Mouse (Mus musculus): ENCODE measurements around the gene Cfap43.

Cfap43 gene

DNA sequence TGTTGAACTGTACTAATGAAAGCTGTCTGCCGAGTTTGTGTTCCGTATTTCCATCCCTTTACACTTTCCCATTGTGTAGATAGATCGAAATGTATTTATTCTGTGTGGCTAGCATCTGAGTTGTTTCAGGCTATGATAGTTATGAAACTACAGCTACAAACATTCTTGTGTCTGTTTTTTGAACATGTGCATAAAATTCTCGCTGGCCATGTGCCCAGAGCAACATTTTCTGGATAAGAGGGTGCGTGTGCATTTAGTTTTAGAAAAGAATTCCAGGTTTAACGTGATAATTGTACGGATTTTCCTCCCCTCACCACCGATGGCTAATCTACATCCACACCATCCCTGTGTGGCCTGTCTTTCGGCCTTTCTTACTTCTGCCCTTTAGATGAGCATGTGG is 205.6 kb downstream of the Cfap43 start:
- in situ Hi-C loops (cut with MboI, MseI): no loop called here

DNA sequence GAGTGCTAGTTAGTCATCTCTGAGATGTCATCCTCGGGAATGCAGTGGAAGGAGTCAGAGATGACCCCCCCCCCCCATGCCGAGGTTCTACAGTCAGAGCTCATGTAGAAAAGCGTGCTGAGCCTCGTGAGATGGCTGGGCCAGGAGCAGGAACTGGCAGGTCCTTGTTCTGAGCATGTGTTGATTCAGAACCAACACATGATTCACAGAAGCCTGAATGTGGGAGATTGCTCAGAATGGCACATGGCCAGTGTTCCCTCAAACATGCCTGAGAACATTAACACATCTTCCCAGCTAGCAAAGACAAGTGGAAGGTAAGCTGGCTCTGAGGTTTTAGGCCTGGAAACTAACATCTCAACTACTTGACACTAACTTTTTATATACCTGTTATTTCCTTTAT is 208.7 kb downstream of the Cfap43 start:
- in situ Hi-C loops (cut with MboI, MseI): no loop called here

DNA sequence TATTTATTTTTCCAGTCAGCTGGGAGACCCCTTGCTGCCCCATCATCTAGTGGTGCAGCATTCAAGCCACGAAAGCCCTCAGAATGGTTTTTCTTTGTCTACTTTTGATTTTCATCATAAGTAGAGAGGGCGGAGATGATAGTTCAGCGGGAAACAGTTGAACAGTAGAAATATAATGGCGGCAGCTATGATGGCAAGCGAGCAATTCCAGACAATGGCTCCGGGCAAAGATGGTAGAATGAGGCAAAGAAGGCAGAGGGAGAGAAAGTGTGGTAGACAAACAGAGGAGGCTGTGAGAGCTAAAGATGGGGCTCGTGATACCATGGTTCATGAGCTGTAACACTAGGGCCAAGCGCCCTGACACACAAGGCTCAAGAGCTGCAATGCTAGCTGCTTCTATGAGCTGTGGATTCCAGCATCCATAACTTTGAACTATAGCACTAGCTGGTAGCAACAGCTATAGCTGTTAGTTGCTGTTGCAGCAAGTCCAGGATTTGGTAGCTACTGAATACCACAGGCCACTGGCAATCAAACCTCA is 213.2 kb downstream of the Cfap43 start:
- in situ Hi-C loops (cut with MboI, MseI): no loop called here

DNA sequence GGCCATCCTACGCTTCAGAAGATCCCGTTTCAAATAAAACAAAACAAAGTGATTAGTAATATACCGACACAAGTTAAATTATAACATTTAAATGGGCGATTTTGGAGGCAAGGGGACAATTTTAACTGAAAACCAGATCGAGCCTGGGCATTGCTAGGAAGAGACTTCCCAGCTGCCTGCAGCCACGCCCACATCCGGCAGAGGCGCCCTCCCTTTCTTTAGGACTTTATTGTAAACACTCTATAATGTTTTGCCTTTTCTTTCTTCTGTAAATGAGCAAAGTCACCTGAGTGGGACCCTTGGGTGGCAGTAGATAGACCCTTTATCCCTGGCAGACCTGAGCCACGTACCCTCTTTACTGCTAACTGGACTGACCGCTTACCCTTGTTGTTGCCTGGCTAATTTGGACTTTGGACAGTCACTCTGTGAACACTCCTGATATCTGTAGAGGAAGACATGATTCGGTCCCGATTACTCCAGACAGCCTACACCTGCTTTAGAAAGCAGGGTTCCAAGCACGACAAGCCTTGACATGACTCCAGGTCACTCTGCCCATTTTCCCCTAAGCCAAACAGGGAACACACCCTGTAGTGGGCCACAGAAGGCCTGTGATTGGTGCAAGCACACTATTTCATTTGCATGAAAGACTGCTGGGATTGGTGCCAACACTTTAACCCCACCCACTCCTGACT is 213.9 kb downstream of the Cfap43 start:
- in situ Hi-C loops (cut with MboI, MseI): no loop called here

DNA sequence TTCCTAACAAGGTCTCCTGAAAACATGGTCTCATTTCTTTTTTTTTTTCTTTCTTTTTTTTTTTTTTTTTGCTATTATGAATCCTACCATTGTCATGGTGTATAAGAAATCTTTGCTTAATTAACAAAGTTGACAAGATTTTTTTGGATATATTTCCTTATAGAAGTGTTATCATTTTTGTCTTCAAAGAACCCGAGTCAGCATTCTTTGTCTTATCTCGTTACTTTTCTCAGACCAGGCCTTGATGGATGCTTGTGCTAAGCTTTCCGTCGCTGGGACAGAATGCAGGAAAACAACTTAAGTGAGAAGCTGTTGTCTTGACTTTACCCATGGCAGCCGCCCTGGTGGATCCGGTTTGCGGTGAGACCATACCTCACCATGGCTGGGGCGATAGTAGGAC is 218.6 kb downstream of the Cfap43 start:
- in situ Hi-C loops (cut with MboI, MseI): no loop called here

DNA sequence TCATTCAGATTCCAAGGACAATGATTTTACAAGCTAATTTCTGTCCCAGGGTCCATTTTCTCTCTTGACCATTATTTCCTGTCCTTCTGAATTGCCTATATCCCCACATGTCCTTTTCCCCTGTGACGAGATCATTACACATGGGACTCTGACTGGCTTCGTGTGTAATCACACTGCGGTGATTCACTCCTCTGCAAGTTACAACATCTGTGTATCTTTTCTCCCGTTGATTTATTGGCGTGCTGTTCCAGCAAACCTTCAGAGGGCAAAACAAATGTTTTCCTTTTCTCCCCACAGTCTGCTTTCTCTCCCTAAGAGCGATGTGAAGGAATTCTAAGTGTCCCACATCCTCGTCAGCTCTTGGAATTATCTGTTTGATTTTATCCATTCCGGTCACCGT is 219.3 kb downstream of the Cfap43 start:
- in situ Hi-C loops (cut with MboI, MseI): no loop called here

DNA sequence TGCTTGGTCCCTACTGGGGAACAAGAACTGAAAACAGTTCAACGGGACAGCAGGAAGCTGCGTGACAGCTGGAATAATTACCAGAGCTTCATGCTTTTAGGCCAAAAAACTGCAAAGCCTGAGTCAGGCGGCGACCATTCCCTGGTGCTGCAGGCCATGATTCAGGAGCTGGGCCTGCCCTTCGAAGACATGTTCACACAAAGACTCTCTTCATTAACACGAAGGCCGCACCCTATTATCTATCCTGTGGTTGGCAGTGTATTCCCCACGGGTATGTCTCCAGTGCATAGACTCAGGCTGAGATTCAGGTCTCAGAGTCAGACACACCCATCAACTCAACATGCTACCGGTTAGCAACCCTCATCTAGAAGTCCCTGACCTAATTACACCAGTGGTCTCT is 220.8 kb downstream of the Cfap43 start:
- in situ Hi-C loops (cut with MboI, MseI): no loop called here

DNA sequence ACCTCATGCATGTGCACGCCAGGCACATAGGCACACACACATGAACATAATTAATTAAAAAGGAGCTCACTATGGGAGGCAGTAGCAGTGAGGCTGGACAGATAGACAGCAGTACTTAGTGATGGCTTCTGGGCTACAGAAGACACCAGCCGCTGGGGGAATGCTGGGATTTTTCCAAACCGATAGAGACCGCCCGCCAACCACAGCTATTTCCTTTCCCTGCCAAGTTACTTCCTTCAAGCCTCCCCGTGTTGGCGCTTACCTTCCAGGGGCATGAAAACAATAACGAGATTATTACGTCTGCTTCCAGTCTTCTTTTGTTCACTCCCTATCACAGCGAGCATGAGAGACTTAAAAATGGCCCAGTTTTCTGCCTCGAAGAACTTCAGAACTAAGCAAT is 222.0 kb downstream of the Cfap43 start:
- in situ Hi-C loops (cut with MboI, MseI): no loop called here

DNA sequence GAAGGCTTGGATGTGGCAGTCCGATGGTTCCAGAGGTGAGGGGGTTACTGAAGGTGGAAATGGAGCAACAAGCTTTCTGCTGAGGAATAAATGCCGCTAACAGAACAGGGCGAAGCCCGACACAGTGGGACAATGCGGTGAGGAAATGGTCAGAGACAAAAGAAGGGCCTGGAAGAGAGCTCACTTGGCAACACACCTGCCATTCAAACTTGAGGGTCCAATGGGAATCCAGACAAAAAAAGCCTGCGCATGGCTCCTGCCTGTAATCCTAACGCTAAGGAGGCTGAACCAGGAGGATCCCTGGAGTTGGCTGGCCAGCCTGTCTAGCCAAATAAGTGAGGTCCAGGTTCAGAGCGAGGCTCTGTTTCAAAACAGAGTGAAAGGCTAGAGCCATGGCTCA is 222.7 kb downstream of the Cfap43 start:
- in situ Hi-C loops (cut with MboI, MseI): no loop called here

DNA sequence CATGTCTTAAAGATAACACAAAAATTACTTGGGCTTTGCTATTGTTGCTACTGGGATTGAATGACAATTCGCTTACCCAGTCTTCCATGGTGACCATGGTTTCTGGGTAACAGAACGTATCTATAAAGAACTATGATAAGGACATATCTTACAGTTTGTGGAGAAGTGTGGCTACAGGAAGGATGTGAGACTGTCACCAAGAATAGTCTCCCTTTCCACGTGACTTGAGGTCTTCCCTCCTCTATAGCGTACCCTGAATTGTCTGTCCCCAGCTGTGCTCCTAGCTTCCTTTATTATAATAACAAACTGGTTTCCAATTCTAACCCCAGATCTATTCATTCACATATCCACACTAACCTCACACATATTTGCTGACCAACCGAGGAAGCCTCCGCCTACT is 223.4 kb downstream of the Cfap43 start:
- in situ Hi-C loops (cut with MboI, MseI): no loop called here

DNA sequence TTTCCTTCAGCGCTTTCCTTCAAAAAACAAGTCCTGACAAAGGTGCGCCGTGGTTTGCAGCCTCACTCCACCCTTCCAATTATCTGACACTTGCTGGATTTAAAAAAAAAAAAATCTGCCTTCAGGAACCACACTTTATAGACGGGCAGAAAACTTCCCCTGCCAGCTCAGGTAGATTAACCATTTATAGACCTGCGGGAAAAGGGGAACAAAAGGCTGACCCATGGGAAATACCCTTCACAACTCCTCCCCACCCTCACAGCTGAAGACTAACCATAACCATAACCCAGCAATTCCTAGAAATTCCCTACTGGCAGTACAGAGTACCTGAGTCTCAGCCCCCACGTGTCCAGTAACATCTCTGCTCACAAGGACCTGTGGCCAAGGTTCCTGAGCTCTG is 227.1 kb downstream of the Cfap43 start, which contains the start of gene Col17a1:
TSS of gene Col17a1 (minus strand) at position 101 of the 400 bp plus-strand sequence.
- in situ Hi-C loops (cut with MboI, MseI): no loop called here

DNA sequence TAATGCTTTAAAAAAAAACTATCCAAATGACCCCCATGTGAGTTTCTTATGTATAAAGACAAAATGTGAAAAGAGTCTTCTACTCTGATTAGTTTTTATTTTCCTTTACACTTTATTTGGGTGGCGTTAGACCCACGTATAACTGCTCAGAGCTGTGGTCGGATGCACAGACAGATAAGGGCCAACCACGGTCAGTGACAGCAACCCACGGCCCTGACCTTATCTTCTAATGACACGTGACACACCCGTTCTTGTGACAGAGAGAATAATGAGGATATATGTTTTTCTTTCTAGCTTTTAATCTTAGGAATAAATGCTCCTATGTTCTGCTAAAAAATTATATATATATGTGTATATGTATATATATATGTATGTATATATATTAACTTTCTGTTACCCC is 229.5 kb downstream of the Cfap43 start:
- in situ Hi-C loops (cut with MboI, MseI): no loop called here

Data from regulatory T cell (primary cell).